Mouse (Mus musculus) embryonic fibroblast, embryonic 13.5 days (primary cell): ENCODE measurements around the gene Arhgap33. TPM values are rescaled to one million over a fixed set of nuclear protein-coding genes. Genes with fewer than 3 reads are reported as not detected.
A peak's percentile ranks its signal among the peaks of the same experiment; 100 is the strongest.

Experiments used
- H3K27ac ChIP-seq: 2 replicates; pipeline ENCODE4 v1.5.1; 2012; ENCODE audit warnings: low read length, control low read depth, inconsistent platforms; ENCODE audit not compliant: insufficient read depth
- H3K4me1 ChIP-seq: 2 replicates; pipeline ENCODE4 v1.6.1; 2011; ENCODE audit warnings: low read length; ENCODE audit not compliant: control insufficient read depth, insufficient read depth
- H3K4me3 ChIP-seq: 2 replicates; pipeline ENCODE4 v1.5.1; 2011; ENCODE audit warnings: mild to moderate bottlenecking, control low read depth, low read length; ENCODE audit not compliant: insufficient read depth
- CTCF ChIP-seq: IDR thresholded peaks from 2 replicates; pipeline ENCODE4 v1.5.1; 2011; ENCODE audit warnings: mild to moderate bottlenecking, control low read depth, low read length, moderate library complexity, borderline replicate concordance; ENCODE audit not compliant: insufficient read depth
- POLR2A ChIP-seq: IDR thresholded peaks from 2 replicates; pipeline ENCODE4 v1.6.1; 2011; ENCODE audit warnings: low read depth, mild to moderate bottlenecking, control low read depth, low read length, moderate library complexity
- polyA plus RNA-seq: library from polyadenylated mRNA; stranded (reverse); fragments of >200 nt; gene quantifications from 2 replicates; pipeline ENCODE4 v1.2.4, GENCODE M21; 2011; ENCODE audit warnings: low read depth; ENCODE audit not compliant: missing spikeins, insufficient read length

The Arhgap33 gene
- polyA plus RNA-seq, 1 experiment, result 7.1 TPM

DNA sequence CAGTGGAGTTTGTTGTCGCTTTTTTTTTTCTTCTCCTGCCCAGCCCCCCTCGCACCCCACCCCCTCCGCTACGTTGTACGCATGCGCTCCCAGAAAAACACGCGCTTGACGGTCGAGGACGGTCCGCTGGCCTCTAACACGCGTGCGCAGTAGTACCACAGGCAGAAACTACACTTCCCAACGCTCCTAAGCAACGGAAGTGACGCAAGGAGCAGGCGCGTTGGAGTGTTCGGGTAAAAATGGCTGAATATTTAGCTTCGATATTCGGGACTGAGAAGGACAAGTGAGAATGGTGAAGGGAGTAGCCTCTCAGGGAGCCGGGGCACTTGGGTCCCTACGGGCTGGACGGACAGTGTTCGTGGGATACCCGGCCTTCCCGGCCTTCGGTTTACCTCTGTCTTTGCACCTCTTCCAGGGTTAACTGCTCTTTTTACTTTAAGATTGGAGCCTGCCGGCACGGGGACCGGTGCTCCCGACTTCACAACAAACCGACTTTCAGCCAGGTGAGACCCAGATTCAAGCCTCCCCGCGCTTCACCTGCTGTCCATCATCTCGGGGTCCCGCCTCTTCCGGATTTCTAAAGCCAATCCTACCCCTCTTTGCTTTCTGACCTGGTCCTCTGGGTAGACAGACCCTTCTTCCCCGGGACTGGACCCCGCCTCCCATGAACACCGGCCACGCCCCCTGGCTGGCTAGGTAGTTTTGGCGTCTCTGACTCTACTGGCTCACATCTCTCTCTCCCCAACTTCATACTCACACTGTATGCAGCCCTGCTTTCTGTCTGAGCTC lies 28.5 kb upstream of the Arhgap33 start, which contains the start of the genes U2af1l4, Gm49396 and Psenen:
TSS of gene U2af1l4 (plus strand) at position 185 of the 789 bp plus-strand sequence.
TSS of gene Gm49396 (plus strand) at position 228 of the 789 bp plus-strand sequence.
TSS of gene Psenen (minus strand) at position 511 of the 789 bp plus-strand sequence.
- peak; percentile 44 for TF ChIP-seq POLR2A
- TF ChIP-seq CTCF, result no peak
- peak within 1 kb of the TSS; percentile 70 for H3K27ac ChIP-seq
- peak within 1 kb of the TSS; percentile 80 for H3K4me3 ChIP-seq
- H3K4me1 ChIP-seq, result 0 out of 2 replicates have a peak, but pooled peaks cover 2% of the 10 kb centered on the region

DNA sequence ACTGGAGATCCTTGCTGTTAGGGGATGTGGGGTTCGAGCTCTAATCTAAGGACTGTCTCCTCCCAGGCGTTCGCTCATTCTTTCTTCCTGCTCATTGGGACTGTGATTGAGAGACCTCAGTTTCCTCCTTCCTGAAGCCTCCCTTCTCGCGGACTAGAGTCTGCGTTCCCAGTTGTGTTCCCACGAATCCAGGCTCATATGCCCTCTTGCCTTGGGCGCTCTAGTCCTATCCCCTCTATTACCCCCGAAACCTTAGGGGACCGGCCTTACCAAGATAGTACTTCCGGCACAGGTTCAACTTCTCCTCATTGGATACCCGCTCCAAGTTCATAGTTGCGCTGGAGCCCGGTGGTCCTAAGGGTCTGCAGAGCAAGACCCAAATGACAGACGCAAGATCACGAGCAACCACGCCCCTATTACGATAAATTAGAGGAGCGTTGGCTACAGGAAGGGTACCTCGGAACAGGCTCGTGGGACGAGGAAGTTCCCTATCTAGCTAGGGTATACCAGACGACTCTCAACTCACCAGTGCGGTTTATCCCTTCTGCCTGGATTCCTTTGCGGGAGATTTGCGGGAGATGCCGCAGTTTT lies 27.8 kb upstream of the Arhgap33 start:
- TF ChIP-seq CTCF, result no peak
- peak; percentile 48 for TF ChIP-seq POLR2A
- H3K4me3 ChIP-seq, result peak overlapping the region; percentile 80
- peaks cover 5% of the 10 kb centered on the region; the same call in 1 of the 2 replicates for H3K4me1 ChIP-seq

DNA sequence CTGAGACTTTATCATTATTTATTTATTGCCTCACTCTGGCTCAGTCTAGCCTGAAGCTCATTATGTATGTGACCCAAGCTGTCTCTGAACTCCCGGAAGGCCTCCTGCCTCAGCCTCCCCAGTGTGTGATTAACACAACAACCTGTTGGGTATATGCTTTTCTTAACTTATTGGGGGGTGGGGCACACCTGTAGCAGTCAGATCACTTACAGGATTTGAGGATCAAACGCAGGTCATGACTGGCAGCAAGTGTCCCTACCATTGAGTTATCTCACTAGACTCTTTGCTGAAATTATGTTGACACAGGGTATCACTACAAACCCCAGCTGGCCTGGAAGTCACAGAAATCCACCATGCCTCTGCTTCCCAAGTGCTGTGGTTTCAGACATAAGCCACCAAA lies 25.4 kb upstream of the Arhgap33 start:
- H3K4me3 ChIP-seq, result no peak overlapping the region

More for the DNA sequence above, 27.8 kb upstream of the Arhgap33 start:
- peak overlapping the region; percentile 35 for H3K27ac ChIP-seq

DNA sequence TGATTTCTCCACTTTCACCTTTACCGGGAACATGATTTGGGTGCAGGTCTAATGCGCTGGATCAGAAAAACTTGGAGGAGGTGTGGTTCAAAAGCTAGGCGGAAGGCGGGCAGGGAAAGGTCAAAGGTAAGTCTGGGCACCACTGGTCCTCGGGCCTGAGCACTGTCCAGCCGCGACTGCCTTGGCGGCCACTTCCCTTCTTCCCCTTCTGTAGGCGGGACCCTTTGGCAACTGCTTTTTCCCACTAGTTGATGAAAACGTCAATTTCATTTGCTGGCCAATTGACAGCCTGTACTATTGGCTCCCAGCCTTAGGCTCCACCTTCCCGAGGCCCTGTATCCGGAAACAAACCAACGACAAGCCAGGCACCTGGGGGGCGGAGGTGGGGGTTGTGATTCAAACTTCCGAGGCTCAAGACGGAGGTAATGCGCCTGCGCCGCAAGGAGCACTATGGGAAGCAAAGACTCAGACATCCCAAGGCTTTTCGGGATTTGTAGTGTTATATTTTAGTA lies 24.6 kb upstream of the Arhgap33 start, which contains the start of gene Lin37:
TSS of gene Lin37 (minus strand) at position 396 of the 512 bp plus-strand sequence.
- H3K27ac ChIP-seq, result peak within 1 kb of the TSS; percentile 17; the same call in 1 of the 2 replicates
- peak within 1 kb of the TSS; percentile 68 for H3K4me3 ChIP-seq
- TF ChIP-seq POLR2A (peak; percentile 77), CTCF (no peak)
- H3K4me1 ChIP-seq, result peaks cover 5% of the 10 kb centered on the region; the same call in 1 of the 2 replicates

More for the DNA sequence above, 25.4 kb upstream of the Arhgap33 start:
- no peak for TF ChIP-seq POLR2A
- peaks cover 5% of the 10 kb centered on the region; the same call in 1 of the 2 replicates for H3K4me1 ChIP-seq
- H3K27ac ChIP-seq, result no peak overlapping the region

DNA sequence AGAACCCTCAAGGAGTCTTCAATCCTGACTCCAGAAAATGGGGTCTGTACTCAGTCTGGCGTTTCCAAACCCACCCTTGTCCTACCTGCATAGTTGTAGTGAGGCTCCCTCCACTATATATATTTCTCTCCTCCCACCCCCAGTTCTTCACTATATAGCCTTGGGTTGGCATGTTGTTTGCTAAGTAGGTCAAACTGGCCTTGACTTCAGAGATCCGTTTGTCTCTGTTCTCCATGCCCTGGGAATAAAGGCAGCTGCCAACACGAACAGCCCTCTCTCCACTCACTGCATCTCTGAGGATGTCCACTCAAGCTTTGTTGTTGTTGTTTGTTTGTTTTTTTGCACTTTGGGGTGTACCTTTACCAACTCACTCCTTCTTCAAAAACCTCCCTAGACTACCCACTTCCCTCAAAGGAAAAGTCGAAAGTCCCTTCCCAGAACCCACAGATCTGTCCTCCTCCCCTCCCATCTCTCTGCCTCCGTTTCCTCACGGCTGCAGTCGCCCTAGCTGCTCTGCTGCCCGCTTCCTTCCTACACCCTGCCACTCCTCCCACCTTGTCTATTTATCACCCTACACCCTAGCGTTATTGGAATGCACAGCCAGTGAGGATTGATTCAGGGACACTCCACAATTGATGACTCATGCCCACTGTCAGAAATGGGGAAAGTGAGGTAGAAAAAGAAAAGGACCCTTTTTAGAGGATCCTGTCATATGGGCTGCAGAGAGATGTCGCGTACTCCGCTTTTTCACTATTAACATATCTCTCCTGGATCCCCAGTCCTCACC lies 24.0 kb upstream of the Arhgap33 start:
- H3K4me1 ChIP-seq, result peaks cover 3% of the 10 kb centered on the region; the same call in 1 of the 2 replicates
- 0 out of 2 replicates have a peak overlapping the region, but pooled peaks have one; percentile 17 for H3K27ac ChIP-seq
- no peak for TF ChIP-seq CTCF
- TF ChIP-seq POLR2A, result no peak; the same call in 1 of the 2 replicates
- H3K4me3 ChIP-seq, result peak overlapping the region; percentile 68

DNA sequence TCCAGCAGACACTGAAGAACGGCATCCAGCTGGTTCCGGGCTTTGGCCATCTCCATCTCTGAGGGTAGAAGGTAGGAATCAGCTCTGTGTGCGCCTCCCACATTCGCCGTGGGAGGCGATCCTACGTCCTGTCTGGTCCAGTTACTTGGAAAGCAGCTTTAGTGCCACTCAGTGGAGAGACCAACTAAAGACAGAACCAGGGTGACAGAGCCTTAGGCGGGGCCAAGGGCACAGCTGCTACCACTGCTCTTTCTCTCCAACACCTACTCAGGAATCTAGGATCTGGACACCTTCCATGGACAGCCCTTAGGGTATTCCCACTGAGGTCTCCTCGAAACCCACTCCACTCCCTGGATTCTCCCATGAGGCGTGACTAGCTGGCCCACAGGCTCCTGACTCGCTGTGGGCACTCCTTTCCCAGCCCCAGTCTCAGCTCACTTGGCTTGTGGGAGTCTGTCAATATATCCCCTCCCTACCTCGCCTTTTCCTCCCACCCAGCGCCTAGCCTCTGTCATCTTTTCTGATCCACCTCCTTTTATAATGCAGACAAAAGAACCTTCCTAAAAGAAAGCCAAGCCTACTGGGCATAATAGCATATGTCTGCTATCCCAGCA lies 23.1 kb upstream of the Arhgap33 start:
- peaks cover 3% of the 10 kb centered on the region; the same call in 1 of the 2 replicates for H3K4me1 ChIP-seq
- no peak for TF ChIP-seq CTCF
- TF ChIP-seq POLR2A, result no peak
- no peak overlapping the region for H3K27ac ChIP-seq
- H3K4me3 ChIP-seq, result peak overlapping the region; percentile 68

DNA sequence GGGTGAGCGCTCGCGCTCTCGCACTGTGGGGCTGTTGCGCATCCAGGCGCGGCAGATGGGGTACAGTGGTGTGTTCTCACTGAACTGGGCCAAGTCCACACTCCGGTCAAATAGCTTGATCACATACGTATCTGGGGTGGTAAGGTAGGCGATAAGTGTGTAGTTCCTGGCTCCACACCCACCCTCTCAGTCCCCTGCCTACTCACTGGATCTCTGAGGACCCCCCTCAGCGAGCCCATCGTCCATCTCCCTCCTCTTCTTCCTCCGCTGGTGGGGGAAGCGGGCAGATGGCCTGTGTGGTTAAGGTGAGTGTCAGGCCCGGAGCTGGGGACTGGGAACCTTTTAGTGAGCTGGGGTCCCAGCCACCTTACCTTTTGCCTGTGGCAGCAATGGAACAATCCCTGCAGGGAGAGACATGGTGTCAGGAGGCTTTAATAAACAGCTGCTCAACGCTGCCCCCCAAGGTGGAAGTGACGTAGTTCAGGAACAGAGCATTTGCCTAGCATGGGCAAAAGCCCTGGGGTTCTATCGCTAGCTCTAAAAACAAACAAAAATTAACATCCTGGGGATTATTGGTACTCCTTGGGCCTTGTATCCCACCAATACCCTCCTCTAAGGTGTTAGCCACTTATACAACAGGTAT lies 22.2 kb upstream of the Arhgap33 start:
- Histone ChIP-seq H3K4me3 (no peak overlapping the region), H3K27ac (no peak overlapping the region), H3K4me1 (peaks cover 3% of the 10 kb centered on the region; the same call in 1 of the 2 replicates)
- TF ChIP-seq POLR2A (no peak), CTCF (peak; percentile 18; the same call in 1 of the 2 replicates)

DNA sequence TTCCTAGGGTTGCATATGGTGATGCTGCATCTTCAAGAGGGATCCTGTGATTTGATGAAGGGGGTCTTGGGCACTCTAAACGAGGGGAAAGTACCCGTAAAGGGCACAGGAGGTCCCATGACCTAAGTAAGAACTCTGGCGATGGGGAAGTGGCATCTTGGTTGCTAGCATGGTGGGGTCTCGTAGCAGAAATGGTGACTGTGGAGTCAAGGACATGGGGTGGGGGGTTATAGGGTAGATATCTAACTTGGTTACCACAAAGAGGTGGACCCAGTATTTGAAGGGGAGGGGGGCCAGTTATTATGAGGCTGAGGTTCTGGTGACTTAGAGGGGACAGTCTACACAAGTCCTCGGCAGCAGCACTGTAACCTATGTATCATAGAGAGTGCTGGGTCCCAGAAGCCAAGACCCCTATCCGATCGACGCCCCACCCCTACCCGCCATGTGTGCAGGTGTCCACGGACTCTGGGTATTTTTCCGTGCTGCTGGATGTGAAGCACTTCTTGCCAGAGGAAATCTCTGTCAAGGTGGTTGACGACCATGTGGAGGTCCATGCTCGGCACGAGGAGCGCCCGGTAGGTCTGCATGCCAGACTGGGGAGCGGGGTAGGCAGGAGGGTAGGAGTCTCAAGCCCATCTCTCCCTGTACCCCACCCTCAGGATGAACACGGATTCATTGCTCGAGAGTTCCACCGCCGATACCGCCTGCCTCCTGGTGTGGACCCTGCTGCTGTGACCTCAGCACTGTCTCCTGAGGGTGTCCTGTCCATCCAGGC lies 19.1 kb upstream of the Arhgap33 start:
- Histone ChIP-seq H3K4me1 (peaks cover 3% of the 10 kb centered on the region; the same call in 1 of the 2 replicates), H3K4me3 (no peak overlapping the region), H3K27ac (no peak overlapping the region)
- TF ChIP-seq CTCF (no peak), POLR2A (0 out of 2 replicates have a peak, but pooled peaks have one; percentile 18)
